Mouse (Mus musculus) lung, postnatal 0 days (tissue): ENCODE measurements at regions not wholly inside any gene's neighbourhood (a gene's known extent, or its start where the extent isn't known, plus 50 kb on each side); places are given as distances from the start of the nearest gene placed in this dataset.
A peak's percentile ranks its signal among the peaks of the same experiment; 100 is the strongest.
"Not testable (repeated sequence)": the region's sequence is repeated elsewhere in the genome, so short reads cannot be mapped to it uniquely, and the experiment has no call there.

ENCODE experiments used
- ATAC-seq: fragments of 200-750 bp; cut with Nextera tagmentation; 2 replicates; pipeline ENCODE4 v1.8.0; 2017; ENCODE audit warnings: moderate library complexity
- DNase-seq: peaks from one replicate; pipeline ENCODE4 v3.0.0-alpha.2; 2016; ENCODE audit warnings: low spot score
- H3K27ac ChIP-seq: fragments of 300-500 bp; sonication (generic); 2 replicates; pipeline ENCODE4 v1.5.1; 2014; ENCODE audit warnings: antibody characterized with exemption, mild to moderate bottlenecking, low read length, mixed read lengths
- H3K27me3 ChIP-seq: fragments of 300-500 bp; sonication (generic); replicated peaks from 2 replicates; pipeline ENCODE4 v1.6.1; 2014; ENCODE audit warnings: low read length, mixed read lengths; ENCODE audit not compliant: insufficient read depth
- H3K36me3 ChIP-seq: fragments of 300-500 bp; sonication (generic); 2 replicates; pipeline ENCODE4 v1.6.1; 2014; ENCODE audit warnings: low read length, mixed read lengths; ENCODE audit not compliant: insufficient read depth
- H3K4me1 ChIP-seq: fragments of 300-500 bp; sonication (generic); 2 replicates; pipeline ENCODE4 v1.6.1; 2014; ENCODE audit warnings: antibody characterized with exemption, low read depth, low read length, mixed read lengths; ENCODE audit not compliant: insufficient read depth
- H3K4me2 ChIP-seq: fragments of 300-500 bp; sonication (generic); replicated peaks from 2 replicates; pipeline ENCODE4 v1.6.1; 2014; ENCODE audit warnings: low read depth, mild to moderate bottlenecking, low read length, moderate library complexity, mixed read lengths
- H3K4me3 ChIP-seq: fragments of 300-500 bp; sonication (generic); 2 replicates; pipeline ENCODE4 v1.5.1; 2014; ENCODE audit warnings: low read depth, low read length
- H3K9ac ChIP-seq: fragments of 300-500 bp; sonication (generic); replicated peaks from 2 replicates; pipeline ENCODE4 v1.6.1; 2014; ENCODE audit warnings: low read depth, mild to moderate bottlenecking
- H3K9me3 ChIP-seq: fragments of 300-500 bp; sonication (generic); 2 replicates; pipeline ENCODE4 v1.6.1; 2016; ENCODE audit warnings: low read length, mixed read lengths
- CTCF ChIP-seq: IDR thresholded peaks from 2 replicates; pipeline ENCODE4 v1.5.1; 2016; ENCODE audit warnings: antibody characterized with exemption, mild to moderate bottlenecking
- EP300 ChIP-seq: IDR thresholded peaks from 2 replicates; pipeline ENCODE4 v1.6.1; 2016; ENCODE audit warnings: antibody characterized with exemption, mild to moderate bottlenecking, control low read depth
- WGBS: fragments of 180-500 bp; shearing (Covaris S2); extraction: QIAGEN DNeasy Blood & Tissue Kit; methylation state at CpG from one replicate; pipeline ENCODE4 v1.1.7; 2014; 5-methylcytosine and 5-hydroxymethylcytosine counted together

DNA sequence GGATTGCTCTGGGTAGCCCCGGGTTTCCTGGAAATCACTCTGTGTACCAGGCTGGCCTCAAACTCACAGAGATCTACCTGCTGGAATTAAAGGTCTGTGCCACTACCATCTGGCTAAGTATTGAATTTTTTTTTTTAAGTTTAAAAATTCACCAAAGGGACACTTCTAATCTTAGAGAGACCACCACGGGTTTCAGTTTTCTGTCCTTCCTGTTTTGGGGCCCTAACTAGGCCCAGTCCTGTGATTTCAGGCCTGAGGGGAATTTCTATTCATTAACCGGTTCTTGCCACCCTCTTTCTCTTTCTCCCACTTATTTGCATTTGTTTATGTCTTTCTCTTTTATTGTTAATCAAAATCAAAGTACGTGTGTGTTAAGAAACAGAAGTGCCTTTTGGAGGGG is 122.1 kb upstream of the Cdk6 start:
- no peak for DNase-seq
- 52% methylated on average over 4 of the region's 4 CpGs for WGBS
- TF ChIP-seq EP300 (no peak), CTCF (no peak)
- H3K9ac ChIP-seq: no peak overlapping the region
- H3K4me3 ChIP-seq: no peak overlapping the region
- H3K27me3 ChIP-seq: no peaks in the 10 kb centered on the region
- ATAC-seq: no peak
- no peaks in the 10 kb centered on the region for H3K4me1 ChIP-seq
- H3K4me2 ChIP-seq: no peak overlapping the region
- no peaks in the 10 kb centered on the region for H3K36me3 ChIP-seq
- H3K27ac ChIP-seq: no peak overlapping the region
- no peaks in the 10 kb centered on the region for H3K9me3 ChIP-seq

GRCm38 (mm10) chr5:3219770-3220169 is 121.5 kb upstream of the Cdk6 start:
- no peaks in the 10 kb centered on the region for H3K9me3 ChIP-seq
- H3K27me3 ChIP-seq: no peaks in the 10 kb centered on the region
- no peak overlapping the region for H3K27ac ChIP-seq
- DNase-seq (no peak), ATAC-seq (no peak)
- no peak overlapping the region for H3K9ac ChIP-seq
- TF ChIP-seq CTCF (no peak), EP300 (no peak)
- WGBS: 65% methylated on average over 3 of the region's 3 CpGs
- H3K4me3 ChIP-seq: no peak overlapping the region
- no peak overlapping the region for H3K4me2 ChIP-seq
- H3K36me3 ChIP-seq: no peaks in the 10 kb centered on the region
- no peaks in the 10 kb centered on the region for H3K4me1 ChIP-seq

GRCm38 (mm10) chr5:3223819-3224218 is 117.5 kb upstream of the Cdk6 start:
- peak; percentile 69 for DNase-seq
- not testable (repeated sequence) for H3K36me3 ChIP-seq, H3K4me3 ChIP-seq, H3K27me3 ChIP-seq, H3K4me2 ChIP-seq, H3K4me1 ChIP-seq, H3K9me3 ChIP-seq, H3K9ac ChIP-seq, H3K27ac ChIP-seq, ATAC-seq
- WGBS: 61% methylated on average over 4 of the region's 4 CpGs
- TF ChIP-seq CTCF: peak; percentile 63

DNA sequence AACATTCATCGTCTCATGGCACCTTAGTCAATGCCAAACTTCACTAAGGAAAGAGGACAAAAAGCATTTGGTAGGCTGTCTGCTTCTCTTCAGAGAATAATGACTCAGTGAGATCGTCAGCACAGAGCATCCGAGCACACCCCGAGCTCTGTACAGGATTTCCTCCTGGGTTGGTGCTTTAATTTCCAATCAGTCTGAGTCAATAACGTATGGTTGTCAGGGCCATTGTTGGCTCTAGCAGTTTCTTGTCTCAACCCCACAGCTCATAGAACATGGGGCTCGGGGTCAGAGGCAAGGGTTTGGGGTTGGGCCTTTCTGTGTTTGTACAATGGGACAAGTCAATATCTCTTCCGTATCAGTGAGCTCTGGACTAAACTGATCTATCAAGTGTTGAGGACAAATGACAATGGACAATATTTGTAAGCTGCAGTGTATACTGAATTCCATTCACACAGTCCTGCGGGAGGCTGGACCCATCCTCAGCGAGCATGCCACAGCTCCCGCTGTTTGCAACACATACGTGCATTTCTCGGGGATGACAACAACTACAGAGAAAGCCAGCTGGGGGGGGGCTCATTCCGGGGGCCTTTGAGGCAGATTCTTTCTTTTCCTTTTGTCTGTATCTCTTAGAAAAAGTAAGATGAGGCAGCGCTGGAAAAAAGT is 116.8 kb upstream of the Cdk6 start:
- not testable (repeated sequence) for H3K27me3 ChIP-seq, ATAC-seq, H3K9me3 ChIP-seq, H3K27ac ChIP-seq, H3K4me2 ChIP-seq, DNase-seq, H3K4me1 ChIP-seq, H3K36me3 ChIP-seq, H3K9ac ChIP-seq, H3K4me3 ChIP-seq
- 69% methylated on average over 14 of the region's 14 CpGs for WGBS

GRCm38 (mm10) chr5:3225358-3225757 is 115.9 kb upstream of the Cdk6 start:
- H3K27me3 ChIP-seq, H3K9me3 ChIP-seq, H3K4me2 ChIP-seq, H3K27ac ChIP-seq, H3K4me1 ChIP-seq, H3K9ac ChIP-seq, DNase-seq, H3K4me3 ChIP-seq, H3K36me3 ChIP-seq, ATAC-seq: not testable (repeated sequence)
- 86% methylated on average over 8 of the region's 8 CpGs for WGBS

GRCm38 (mm10) chr5:3244067-3244466 is 97.2 kb upstream of the Cdk6 start:
- ATAC-seq, DNase-seq, H3K4me1 ChIP-seq, H3K27me3 ChIP-seq, H3K4me2 ChIP-seq, H3K4me3 ChIP-seq, H3K36me3 ChIP-seq, H3K27ac ChIP-seq, H3K9ac ChIP-seq, H3K9me3 ChIP-seq: not testable (repeated sequence)
- WGBS: 46% methylated on average over 2 of the region's 2 CpGs

- H3K4me3 ChIP-seq: no peak overlapping the region
- no peaks in the 10 kb centered on the region for H3K9me3 ChIP-seq
- no peak for TF ChIP-seq EP300
- no peak for TF ChIP-seq CTCF
- no peak overlapping the region for H3K4me2 ChIP-seq
- H3K4me1 ChIP-seq: no peaks in the 10 kb centered on the region
- H3K27ac ChIP-seq: no peak overlapping the region
- H3K36me3 ChIP-seq: no peaks in the 10 kb centered on the region
- DNase-seq (no peak), ATAC-seq (no peak)
- 43% methylated on average over 2 of the region's 2 CpGs for WGBS
- no peaks in the 10 kb centered on the region for H3K27me3 ChIP-seq
- no peak overlapping the region for H3K9ac ChIP-seq
These were observed 94.0 kb upstream of the Cdk6 start for GRCm38 (mm10) chr5:3247333-3247732.
